Mouse (Mus musculus): ENCODE results near the gene Clasp2.
"Not testable (repeated sequence)": the region's sequence is repeated elsewhere in the genome, so short reads cannot be mapped to it uniquely, and the experiment has no call there.

Gene Clasp2

DNA sequence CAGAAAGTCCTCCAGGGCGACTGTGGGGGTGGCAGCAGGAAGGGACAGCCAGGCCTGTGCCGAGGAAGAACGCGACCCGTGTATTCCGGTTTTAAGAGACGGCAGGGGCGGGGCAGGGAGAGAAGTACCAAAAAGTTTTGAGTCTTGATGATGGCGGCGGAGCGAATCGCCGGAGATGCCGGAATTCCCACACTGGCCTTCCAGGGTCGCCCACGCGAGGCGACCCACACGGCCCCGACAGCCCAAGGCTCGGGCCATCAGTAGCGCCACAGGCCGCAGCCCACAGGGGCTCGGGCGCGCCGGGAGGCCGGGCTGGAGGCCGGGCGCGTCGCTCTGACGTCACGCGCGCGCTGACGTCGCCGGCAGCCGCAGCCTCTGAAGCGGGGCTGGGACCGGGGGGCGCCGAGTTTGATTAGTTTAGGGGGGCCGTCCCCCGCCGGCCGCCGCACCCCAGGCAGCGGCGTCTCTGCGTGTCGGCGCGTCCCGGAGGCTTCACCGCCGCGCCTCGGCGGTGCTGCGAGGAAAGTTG, at the start of gene Clasp2:
Clasp2 (plus strand) TSS at position 366 of the 529 bp plus-strand sequence.
- peak; percentile 85 for DNase-seq

DNA sequence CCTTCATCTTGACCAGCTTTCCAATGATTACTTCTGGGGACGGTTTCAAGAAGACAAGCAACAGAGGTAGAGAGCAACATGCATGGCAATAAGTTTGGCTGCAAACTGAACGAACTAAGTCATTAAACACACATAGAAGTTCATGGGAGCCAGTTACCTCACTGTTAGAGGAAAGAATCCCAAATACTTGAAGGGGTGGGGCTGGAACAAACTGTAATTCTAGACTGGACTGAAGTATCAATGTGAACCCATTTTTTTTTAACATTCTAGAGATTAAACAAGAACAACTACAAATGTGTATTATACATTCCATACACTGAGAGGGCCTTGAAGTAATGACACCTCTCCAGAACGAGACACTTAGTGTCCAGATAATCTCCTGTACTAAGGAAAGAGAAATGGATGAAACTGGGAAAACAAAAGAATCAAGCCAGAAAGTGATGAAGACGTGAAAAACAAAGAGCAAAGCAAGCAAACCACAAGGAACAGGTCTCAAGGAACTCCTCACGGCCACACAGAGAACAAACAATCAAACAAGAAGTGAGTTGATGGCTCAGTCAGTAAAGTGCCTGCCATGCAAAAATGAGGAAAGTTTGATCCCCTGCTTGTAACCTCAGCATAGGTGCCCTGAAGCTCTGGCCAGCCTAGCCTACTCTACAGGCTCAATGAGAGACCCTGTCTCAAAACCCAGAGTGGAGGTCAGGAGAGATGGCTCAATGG, 39.7 kb upstream of the Clasp2 start:
- DNase-seq, result no peak

DNA sequence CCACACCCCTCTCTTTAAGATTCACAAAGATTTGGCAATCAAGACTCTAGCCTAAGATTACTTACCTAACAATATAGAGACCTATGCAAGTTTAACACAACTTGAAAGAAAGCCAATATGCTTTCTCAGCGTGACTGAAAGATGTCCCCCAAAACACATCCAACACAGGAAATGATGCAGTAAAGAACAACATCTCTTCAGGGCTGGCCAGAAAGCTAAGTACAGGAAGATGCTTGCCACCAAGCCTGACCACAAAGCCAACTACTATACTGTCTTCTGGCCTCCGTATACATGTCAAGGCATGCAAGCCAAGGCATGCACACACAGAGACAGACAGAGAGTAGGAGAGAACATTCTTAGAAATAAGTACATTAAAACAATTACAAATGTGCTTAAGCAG, 35.2 kb upstream of the Clasp2 start:
- DNase-seq, result no peak

DNA sequence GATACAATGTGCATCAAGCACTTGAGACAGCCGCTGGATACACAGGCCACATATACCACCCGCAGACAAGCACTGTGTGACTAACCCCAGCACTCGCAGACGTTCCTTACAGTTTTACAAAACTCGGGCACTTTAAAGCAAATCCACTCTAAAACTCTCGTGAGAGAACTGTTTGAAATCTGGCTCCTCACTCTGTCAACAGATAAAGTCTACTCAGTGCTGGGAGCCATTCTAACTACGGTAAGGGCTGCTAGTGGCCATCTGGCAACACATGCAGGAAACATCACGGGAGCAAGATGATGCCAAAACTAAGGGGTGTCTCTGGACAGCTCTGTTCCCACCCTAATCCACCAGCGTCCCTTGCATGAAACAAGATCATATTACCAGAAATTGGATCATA, 34.4 kb upstream of the Clasp2 start:
- DNase-seq, result no peak

DNA sequence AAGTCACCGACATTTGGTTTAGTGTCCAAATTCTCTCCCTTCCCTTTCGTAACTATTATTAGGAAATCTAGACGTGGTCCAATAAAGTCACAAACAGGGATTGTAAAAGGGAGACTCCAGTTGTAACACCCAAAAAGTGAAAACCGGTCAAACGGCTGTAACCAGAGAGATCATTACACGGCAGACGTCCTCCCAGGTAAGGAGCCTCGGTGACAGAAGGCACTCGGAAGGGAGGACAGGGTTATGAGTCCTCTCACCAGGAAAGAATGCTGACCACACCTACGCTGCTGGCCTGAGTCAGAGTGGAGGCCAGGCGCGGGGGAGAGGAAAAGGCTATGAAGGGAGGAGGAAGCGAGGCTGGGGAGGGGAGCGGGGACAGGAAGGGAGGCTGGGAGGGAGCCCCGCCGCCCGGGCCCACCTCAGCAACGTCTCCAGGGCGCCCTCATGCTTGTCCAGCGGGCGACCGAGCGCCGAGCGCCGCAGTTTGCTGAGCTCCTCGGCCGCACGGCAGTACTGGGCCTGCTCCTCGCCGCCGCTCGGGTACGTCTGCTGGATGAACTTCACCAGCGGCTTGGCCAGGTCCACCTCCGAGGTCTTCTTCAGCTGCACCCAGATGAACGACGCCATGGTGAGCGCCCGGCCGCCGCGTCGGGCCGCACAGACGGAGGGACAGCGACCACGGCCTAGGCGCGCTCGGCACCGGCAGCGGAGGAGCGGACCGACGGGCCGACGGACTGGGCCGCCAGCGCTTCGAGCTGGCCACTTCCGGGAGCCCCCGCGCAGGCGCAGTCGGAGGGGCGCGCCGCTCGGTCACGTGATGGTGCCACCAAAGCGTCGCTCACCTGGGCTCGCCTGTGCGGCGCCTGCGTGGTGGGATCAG, 33.6 kb upstream of the Clasp2 start, which contains the start of gene Pdcd6ip:
Pdcd6ip (minus strand) TSS at position 779 of the 880 bp plus-strand sequence.
- DNase-seq, result peak; percentile 94

DNA sequence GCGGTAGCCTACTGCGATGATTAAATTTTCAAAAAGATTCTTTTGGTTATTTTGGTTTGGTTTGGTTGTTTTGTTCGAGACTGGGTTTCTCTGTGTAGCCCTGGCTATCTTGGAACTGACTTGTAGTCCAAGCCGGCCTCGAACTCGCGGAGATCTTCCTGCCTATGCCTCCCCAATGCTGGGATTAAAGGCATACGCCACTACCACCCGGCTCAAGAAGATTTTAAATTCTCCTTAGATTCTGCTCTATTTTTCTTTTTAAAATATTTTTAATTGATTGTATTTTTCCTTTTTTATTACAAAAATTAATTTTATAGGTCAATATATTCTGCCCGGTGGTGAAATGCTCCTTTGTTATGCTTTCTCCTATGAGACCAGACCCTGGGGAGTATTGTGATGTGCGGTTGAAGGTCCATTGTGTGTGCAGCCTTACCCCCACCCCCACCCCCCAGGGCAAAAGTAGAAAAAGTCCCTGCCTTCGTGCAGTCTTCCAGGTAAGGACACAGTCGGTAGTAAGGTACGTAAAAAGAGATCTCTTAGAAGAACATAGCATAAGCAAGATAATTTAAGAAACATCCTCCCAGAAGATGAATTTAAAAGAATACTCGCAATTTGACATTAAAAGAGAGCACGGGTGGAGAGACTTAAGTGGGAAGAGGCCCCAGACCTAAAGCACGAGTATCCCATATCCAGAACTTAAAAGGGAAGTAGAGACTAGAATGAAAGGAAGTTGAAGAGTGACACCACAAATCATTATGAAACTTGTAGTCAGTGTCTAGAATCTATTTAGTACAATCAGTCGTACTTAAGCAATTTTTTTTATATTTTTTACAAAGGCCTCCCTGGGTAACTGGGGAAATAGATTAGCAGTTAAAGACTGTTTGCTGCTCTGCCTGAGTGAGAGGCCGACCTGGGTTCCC, 32.7 kb upstream of the Clasp2 start:
- DNase-seq, result no peak

DNA sequence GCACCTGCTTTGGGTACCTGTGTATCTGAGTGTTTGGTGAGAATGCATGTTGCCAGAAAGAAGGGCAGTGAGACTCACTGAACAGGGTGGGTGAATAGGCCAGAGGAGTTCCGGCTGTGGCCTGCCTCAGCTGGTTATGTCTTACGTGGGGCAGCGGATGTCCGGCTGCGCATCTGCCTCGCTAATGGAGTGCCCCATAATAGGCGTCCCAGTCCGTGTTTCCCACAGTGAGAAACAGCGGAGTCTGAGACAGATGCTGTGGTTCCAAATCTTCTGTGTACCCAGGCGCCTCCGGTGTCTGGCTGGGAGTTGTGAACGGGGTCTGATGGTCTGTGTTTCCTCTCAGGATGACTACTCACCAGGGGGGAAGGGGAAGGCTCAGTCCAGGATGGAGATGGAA, 30.4 kb upstream of the Clasp2 start:
- DNase-seq, result no peak

DNA sequence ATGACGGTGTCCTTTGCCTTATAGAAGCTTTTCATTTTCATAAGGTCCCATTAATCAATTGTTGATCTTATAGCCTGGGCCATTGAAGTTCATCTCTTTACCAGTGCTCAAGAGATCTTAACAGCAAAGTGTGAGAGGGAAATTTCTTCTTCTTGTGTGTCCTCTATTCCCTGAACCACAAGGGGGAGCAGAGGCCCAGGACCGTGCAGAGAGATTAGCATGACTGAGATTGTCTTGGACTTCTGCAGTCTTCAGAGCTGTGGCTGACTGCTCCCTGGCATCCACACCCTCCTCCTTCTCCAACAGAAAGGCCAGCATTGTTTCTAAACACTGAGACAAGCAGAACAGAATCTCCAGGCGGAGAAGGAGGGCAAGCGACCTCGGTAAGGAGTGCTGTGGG, 22.2 kb upstream of the Clasp2 start:
- DNase-seq, result no peak

DNA sequence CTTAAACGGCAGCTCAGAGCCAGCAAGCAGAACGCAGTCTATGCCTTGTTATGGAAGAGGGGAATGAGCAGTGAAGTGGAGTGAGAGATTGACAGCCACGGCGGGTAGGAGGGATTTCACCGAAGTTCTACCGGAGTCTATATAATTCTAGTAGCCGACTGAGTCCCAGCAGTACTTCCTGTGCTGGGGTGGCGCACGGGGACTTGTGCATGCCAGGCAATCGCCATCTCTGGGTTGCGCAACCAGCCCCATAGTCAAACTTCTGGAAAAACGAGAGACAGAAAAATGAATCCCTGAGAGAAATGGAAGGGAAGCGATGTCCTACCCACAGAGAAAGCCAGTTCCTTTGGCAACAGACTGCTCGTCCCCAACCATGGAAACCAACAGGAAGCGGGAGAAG, 16.6 kb upstream of the Clasp2 start:
- no peak for DNase-seq

DNA sequence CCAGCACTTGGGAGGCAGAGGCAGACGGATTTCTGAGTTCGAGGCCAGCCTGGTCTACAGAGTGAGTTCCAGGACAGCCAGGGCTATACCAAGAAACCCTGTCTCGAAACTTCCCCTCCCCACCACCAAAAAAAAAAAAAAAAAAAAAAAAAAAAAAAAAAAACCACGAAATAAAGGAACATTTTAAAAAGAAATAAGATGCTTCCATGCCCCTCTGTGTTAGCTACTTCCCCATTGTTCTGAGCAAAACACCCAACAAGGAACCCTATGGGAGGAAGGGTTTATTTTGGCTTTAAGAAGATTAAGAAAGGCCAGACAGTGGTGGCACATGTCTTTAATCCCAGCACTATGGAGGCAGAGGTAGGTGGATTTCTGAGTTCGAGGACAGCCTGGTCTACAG, 15.7 kb upstream of the Clasp2 start:
- not testable (repeated sequence) for DNase-seq

DNA sequence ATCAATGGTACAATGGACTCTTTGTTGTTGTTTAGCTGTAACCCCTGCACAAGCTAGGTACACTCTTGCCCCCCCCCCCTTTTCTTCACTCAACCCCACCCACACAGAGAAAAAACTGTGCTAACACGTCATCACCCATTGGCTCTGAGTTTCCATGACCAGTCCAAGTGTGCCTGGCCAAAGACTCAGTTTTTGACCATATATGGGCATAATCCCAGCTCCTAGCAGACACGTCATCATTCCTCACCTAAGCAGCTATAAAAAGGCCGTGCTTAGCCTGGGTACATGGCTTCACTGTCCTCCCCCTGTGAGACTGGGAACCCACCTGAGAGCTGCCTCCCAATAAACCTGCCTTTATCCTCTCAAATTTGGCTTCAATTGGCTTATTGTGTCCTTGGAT, 15.1 kb upstream of the Clasp2 start:
- no peak for DNase-seq

DNA sequence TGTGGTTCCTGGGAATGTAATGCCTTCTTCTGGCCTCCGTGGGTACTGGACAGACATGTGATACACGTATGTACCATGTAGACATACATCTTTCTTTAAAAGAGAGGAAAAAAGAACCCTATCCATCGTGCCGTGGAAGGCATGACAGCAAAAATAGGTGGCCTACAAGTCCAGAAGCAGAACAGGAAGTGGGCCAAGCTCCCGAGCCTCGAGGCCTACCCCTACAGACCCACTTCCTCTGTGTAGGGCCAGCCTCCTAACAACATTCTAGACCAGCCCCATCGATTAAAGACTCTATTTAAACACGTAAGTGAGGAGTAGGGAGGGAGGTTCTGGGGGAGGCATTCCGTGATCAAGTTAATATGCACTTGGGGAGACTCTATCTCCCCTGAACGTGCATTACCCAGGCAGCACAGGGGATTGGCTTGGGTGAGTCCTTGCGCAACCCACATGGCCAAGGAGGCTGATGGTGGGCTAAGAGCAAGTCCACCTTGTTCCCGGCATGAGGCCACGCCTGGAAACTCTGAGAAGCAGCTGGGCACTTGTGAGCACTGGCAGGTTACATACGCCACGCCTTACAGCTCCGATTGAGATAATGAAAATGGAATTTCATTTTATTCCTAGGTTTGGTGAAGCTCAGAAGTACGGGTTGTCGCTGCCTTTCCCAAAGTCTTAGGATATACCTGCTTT, 14.1 kb upstream of the Clasp2 start:
- no peak for DNase-seq

DNA sequence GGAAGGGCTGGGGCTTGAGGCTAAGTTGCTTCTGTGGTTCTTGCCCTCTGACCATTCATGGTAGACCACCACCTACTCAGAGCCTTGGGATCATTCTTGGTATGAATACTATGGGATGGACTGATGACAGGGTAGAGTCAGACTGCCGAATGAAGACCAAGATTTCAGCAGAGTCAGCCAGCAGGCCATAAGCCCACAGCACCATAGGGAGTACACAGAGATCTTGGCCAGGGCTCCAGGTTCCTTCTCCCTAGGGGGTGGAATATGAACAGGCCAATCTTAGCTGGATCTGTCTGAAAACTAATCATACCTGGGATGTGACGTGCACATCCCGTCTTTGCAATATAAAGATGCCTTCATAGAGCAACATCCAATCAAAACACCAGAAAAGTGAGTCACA, 9.7 kb upstream of the Clasp2 start:
- no peak for DNase-seq

DNA sequence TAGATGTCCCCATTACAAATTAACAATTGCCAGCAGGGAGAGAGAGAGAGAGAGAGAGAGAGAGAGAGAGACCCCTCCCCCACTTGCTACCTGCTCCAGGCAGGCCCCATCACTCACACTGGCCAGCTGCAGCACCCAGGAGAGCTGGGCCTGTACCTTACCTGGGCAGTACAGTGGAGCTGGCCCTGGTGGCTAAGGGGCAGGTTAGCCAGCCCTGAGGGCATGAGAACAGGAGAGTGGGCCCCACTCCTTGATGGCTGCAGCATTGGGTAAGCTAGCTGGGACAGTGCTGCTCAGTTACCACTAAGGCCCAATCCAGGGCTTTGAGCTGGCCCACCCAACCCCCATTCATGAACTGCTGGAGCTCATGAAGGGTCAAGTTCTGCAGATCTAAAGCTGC, 5.4 kb upstream of the Clasp2 start:
- no peak for DNase-seq

DNA sequence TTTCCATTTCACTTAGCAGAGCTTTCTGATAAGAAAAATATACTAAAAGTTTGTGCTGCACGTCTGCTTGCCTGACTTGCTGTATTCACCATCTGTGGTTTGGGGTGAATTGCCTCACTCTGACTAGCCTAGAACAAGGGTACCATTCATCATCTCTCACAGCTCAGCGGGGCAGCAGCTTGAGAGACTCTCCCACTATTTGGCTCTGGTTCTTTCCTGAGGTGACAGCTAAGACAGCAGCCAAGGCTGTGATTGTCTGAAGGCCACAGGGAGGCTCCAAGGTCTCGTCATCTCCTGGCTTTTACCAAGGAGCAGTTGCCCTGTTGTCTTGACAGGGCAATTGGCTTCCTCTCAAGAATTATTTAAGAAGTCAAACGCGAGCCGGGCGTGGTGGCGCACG, 3.3 kb upstream of the Clasp2 start:
- DNase-seq, result no peak

DNA sequence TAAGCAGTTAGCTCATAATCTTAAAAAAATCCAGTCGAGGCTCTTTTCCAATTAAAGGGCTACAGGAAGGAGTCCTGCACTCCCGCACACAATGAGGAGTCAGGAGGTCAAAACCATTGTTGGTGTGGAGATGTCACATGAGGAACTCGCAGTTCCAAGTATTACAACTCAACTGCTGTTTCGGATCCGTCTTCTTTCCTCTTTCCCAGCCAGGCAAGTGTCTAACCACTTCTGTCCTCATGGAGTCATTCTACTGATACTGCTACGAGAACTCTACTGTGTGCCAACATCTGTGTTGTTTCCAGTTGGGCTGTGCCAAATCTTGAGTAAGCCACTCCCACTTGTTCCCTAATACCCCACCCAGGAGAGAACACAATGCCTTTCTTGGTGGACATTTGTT, 2.3 kb upstream of the Clasp2 start:
- no peak for DNase-seq

DNA sequence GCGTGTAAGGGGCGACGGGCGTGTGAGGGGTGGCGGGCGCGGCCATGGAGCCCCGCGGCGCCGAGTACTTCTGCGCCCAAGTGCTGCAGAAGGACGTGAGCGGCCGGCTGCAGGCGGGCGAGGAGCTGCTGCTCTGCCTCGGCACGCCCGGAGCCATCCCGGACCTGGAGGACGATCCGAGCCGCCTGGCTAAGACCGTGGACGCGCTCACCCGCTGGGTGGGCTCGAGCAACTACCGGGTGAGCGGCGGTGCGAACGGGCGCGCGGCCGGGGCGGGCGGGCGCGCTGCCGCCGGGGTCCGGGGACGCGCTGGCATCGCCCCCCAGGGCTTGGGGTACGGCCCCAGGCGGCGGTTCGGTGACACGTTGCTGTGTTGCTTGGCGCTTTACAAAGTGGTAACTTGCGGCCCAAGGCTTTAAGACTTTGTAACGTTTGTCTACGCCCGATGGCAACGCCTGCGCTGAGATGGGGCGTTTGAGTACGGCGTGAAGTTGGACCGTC, 414 bp downstream of the Clasp2 start:
- DNase-seq, result no peak

DNA sequence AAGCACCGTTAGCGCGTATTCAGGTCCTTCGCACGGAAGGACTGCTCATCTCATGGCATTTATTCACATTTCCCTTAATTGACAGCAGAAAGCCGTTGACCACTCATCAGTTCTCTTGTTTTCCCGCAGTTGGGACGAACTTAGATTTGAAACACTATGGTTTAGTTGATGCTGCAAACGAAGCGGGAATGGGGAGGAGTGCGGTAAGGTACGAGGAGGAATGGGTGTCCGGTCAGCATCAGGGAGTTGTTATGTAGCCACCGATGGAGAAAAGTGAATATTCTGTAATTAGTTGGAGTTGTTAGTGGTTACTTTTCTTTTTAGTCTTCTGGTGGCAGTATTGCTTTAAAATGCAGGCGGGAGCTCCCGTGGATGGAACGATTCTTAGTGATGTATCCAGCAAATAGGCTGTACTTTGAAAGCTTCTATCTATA, 1.1 kb downstream of the Clasp2 start:
- peak; percentile 22 for DNase-seq

DNA sequence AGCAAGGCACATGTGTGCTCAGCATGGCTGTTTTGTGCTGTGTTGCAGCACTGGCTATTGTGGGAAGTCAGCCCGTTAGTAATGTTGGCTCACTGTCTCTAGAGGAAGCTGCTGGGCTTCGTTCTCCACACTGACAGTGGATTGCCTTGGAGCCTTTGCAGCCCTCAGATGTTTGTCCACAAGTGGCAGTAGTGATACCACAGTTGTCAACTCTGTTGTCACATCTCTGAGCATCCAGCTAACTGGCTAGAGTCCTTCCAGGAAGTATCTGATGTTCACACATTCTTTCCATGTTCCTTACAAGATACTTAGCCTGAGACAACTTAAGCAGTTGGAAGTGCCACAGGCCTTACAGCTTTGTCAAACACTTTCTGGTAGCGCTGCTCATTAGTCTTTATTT, 2.0 kb downstream of the Clasp2 start:
- no peak for DNase-seq

DNA sequence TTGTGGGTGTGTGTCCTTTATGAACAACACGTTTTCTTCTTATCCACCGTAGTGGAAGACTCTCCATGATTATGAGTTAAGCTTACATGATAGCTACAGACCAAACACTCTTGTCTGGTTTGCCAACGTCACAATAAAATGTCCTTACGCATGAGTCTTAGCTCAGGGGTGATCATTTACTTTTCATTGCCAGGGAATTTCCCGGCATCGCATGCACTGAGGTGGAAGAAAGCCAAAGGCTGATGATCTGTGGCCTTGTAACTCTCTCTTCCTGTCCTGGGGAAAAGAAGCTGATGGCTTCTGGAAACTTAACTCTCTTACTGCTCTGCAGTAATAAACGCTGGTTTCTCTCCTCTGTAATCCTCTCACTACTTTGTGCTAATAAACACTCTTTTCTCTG, 8.1 kb downstream of the Clasp2 start:
- no peak for DNase-seq

DNA sequence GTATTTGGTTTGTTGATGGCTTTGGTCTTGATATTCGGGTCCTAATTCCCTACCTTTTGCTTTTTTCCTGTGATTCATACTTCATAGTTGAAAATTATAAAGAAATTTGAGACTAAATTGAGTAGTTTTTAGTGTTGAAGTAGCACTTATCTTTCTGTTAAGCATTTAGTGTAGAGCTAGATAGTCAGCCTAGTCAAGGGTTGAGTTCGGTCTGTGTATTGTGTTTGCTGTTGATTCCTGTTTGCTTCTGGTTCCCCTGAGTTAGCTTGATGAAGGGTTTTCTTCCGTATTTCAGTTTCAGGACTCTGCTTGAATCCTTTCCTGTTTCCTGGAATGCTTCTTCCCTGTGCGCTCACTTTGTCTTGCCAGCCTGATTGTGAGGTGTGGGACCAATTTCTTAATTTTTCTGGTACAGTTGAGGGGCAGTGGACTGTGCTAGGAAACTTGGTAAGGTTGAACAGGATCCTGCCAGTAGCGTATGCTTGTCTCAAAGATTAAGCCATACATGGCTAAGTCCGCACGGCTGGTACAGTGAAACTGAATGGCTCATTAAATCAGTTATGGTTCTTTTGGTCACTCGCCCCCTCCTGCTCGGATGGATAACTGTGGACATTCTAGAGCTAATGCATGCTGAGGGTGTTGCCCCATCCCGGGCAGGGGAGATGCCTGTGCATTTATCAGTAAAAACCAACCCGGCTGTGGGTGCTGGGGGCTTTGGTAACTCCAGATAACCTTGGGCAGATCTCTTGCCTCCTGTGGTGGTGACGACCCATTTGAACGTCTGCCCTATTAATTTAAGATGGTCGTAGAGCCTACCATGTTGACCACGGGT, 14.8 kb downstream of the Clasp2 start:
- DNase-seq, result no peak

Measured in right cerebral cortex, postnatal 25 days (tissue).